Mouse (Mus musculus) testis, adult 2 months (tissue): ENCODE results near the gene Prdm2.

ENCODE experiments used
- CTCF ChIP-seq: fragments of 200-500 bp; IDR thresholded peaks from 2 replicates; pipeline ENCODE4 v1.5.1; 2012; ENCODE audit warnings: low read depth, mild to moderate bottlenecking, inconsistent platforms, low read length, moderate library complexity; ENCODE audit not compliant: control insufficient read depth, insufficient read depth, insufficient replicate concordance
- POLR2A ChIP-seq: fragments of 200-500 bp; IDR thresholded peaks from 2 replicates; pipeline ENCODE4 v1.6.1; 2012; ENCODE audit warnings: low read depth, mild to moderate bottlenecking, inconsistent platforms, low read length, moderate library complexity; ENCODE audit not compliant: control insufficient read depth

GRCm38 (mm10) chr4:143155036-143155435 lies 57.8 kb downstream of the Prdm2 start:
- TF ChIP-seq CTCF, result no peak
- TF ChIP-seq POLR2A, result no peak
